Mouse (Mus musculus) right cerebral cortex, postnatal 25 days (tissue): Measurements from ENCODE around the gene Drosha.

Experiments used
- DNase-seq: peaks from one replicate; pipeline ENCODE4 v3.0.0; 2022

Gene Drosha

GRCm38 (mm10) chr15:12942424-12942823 is 117.8 kb downstream of the Drosha start:
- no peak for DNase-seq

GRCm38 (mm10) chr15:12958051-12958450 is 133.4 kb downstream of the Drosha start:
- DNase-seq = no peak

- no peak for DNase-seq
Measured at GRCm38 (mm10) chr15:12962179-12962578, 137.6 kb downstream of the Drosha start.

GRCm38 (mm10) chr15:12965209-12965608 is 140.6 kb downstream of the Drosha start:
- DNase-seq = no peak

- no peak for DNase-seq
Measured at GRCm38 (mm10) chr15:12968815-12969214, 144.2 kb downstream of the Drosha start.

- DNase-seq = no peak
Measured at GRCm38 (mm10) chr15:12972441-12972840, 147.8 kb downstream of the Drosha start.
